Mouse (Mus musculus): Measurements from ENCODE around the gene Ehd2. TPM values are rescaled to one million over a fixed set of nuclear protein-coding genes. Genes with fewer than 3 reads are reported as not detected.
A peak's percentile ranks its signal among the peaks of the same experiment; 100 is the strongest.

Gene Ehd2
- polyA plus RNA-seq, 1 experiment = 0.09 TPM

- Histone ChIP-seq H3K4me3 (replicated peaks) (peak overlapping the region; percentile 53), H3K36me3 (ENCODE audit: control insufficient read depth) (peaks cover 4% of the 10 kb centered on the region), H3K9me3 (ENCODE audit: control insufficient read depth, low read length) (peaks cover 8% of the 10 kb centered on the region), H3K27me3 (ENCODE audit: control insufficient read depth) (no peaks in the 10 kb centered on the region; the same call in 1 of the 2 replicates), H3K4me1 (ENCODE audit: control insufficient read depth) (peaks cover 67% of the 10 kb centered on the region)
- TF ChIP-seq TAL1 (IDR thresholded peaks at IDR 0.05; ENCODE audit: low read length) = no peak
- no peak for TF ChIP-seq GATA1 (IDR thresholded peaks at IDR 0.05; ENCODE audit: low read length)
Observed at GRCm38 (mm10) chr7:15954436-15954835, 12.9 kb downstream of the Ehd2 start.

GRCm38 (mm10) chr7:15953307-15954074 lies 13.9 kb downstream of the Ehd2 start:
- TF ChIP-seq TAL1 (IDR thresholded peaks at IDR 0.05; ENCODE audit: low read length) = no peak
- no peak for TF ChIP-seq GATA1 (IDR thresholded peaks at IDR 0.05; ENCODE audit: low read length)
- Histone ChIP-seq H3K4me3 (replicated peaks) (no peak overlapping the region), H3K9me3 (ENCODE audit: control insufficient read depth, low read length) (peaks cover 8% of the 10 kb centered on the region), H3K4me1 (ENCODE audit: control insufficient read depth) (peaks cover 77% of the 10 kb centered on the region), H3K27me3 (ENCODE audit: control insufficient read depth) (no peaks in the 10 kb centered on the region; the same call in 1 of the 2 replicates), H3K36me3 (ENCODE audit: control insufficient read depth) (peaks cover 4% of the 10 kb centered on the region)

- peaks cover 88% of the 10 kb centered on the region for H3K4me1 ChIP-seq (ENCODE audit: control insufficient read depth)
- H3K27me3 ChIP-seq (ENCODE audit: control insufficient read depth) = no peaks in the 10 kb centered on the region; the same call in 1 of the 2 replicates
- H3K9me3 ChIP-seq (ENCODE audit: control insufficient read depth, low read length) = peaks cover 8% of the 10 kb centered on the region
- peak; percentile 51; the same call in 2 of the 3 replicates for TF ChIP-seq TAL1 (IDR thresholded peaks at IDR 0.05; ENCODE audit: low read length)
- TF ChIP-seq GATA1 (IDR thresholded peaks at IDR 0.05; ENCODE audit: low read length) = peak; percentile 37; the same call in 1 of the 2 replicates
- H3K36me3 ChIP-seq (ENCODE audit: control insufficient read depth) = peaks cover 4% of the 10 kb centered on the region
- H3K4me3 ChIP-seq (replicated peaks) = peak overlapping the region; percentile 14
Observed at GRCm38 (mm10) chr7:15952416-15952815, 15.0 kb downstream of the Ehd2 start.

- Histone ChIP-seq H3K4me1 (ENCODE audit: control insufficient read depth) (peaks cover 93% of the 10 kb centered on the region), H3K36me3 (ENCODE audit: control insufficient read depth) (peaks cover 6% of the 10 kb centered on the region)
- no peak for TF ChIP-seq GATA1 (IDR thresholded peaks at IDR 0.05; ENCODE audit: low read length)
- TF ChIP-seq TAL1 (IDR thresholded peaks at IDR 0.05; ENCODE audit: low read length) = no peak
Observed at GRCm38 (mm10) chr7:15950008-15950407, 17.4 kb downstream of the Ehd2 start.

GRCm38 (mm10) chr7:15949216-15949790 lies 18.1 kb downstream of the Ehd2 start:
- Histone ChIP-seq H3K36me3 (ENCODE audit: control insufficient read depth) (peaks cover 13% of the 10 kb centered on the region), H3K9me3 (ENCODE audit: control insufficient read depth, low read length) (peaks cover 4% of the 10 kb centered on the region), H3K4me1 (ENCODE audit: control insufficient read depth) (peaks cover 93% of the 10 kb centered on the region), H3K27me3 (ENCODE audit: control insufficient read depth) (no peaks in the 10 kb centered on the region), H3K4me3 (replicated peaks) (no peak overlapping the region)
- TF ChIP-seq GATA1 (IDR thresholded peaks at IDR 0.05; ENCODE audit: low read length) (no peak), TAL1 (IDR thresholded peaks at IDR 0.05; ENCODE audit: low read length) (no peak)

More at GRCm38 (mm10) chr7:15950008-15950407, 17.4 kb downstream of the Ehd2 start:
- H3K9me3 ChIP-seq (ENCODE audit: control insufficient read depth, low read length) = peaks cover 4% of the 10 kb centered on the region
- H3K27me3 ChIP-seq (ENCODE audit: control insufficient read depth) = no peaks in the 10 kb centered on the region
- no peak overlapping the region for H3K4me3 ChIP-seq (replicated peaks)

GRCm38 (mm10) chr7:15948381-15948941 lies 18.9 kb downstream of the Ehd2 start:
- TF ChIP-seq GATA1 (IDR thresholded peaks at IDR 0.05; ENCODE audit: low read length) = no peak
- TF ChIP-seq TAL1 (IDR thresholded peaks at IDR 0.05; ENCODE audit: low read length) = no peak
- Histone ChIP-seq H3K36me3 (ENCODE audit: control insufficient read depth) (peaks cover 20% of the 10 kb centered on the region), H3K9me3 (ENCODE audit: control insufficient read depth, low read length) (peaks cover 3% of the 10 kb centered on the region), H3K4me3 (replicated peaks) (peak overlapping the region; percentile 62), H3K4me1 (ENCODE audit: control insufficient read depth) (peaks cover 92% of the 10 kb centered on the region), H3K27me3 (ENCODE audit: control insufficient read depth) (no peaks in the 10 kb centered on the region)

GRCm38 (mm10) chr7:15947653-15948260 lies 19.6 kb downstream of the Ehd2 start:
- Histone ChIP-seq H3K9me3 (ENCODE audit: control insufficient read depth, low read length) (no peaks in the 10 kb centered on the region), H3K4me1 (ENCODE audit: control insufficient read depth) (peaks cover 88% of the 10 kb centered on the region), H3K4me3 (replicated peaks) (peak overlapping the region; percentile 62), H3K36me3 (ENCODE audit: control insufficient read depth) (peaks cover 25% of the 10 kb centered on the region), H3K27me3 (ENCODE audit: control insufficient read depth) (no peaks in the 10 kb centered on the region)
- no peak for TF ChIP-seq GATA1 (IDR thresholded peaks at IDR 0.05; ENCODE audit: low read length)
- TF ChIP-seq TAL1 (IDR thresholded peaks at IDR 0.05; ENCODE audit: low read length) = no peak

GRCm38 (mm10) chr7:15945721-15946536 lies 21.4 kb downstream of the Ehd2 start, which contains the start of gene Nop53:
Nop53 (minus strand) TSS chr7:15946074.
- Histone ChIP-seq H3K27me3 (ENCODE audit: control insufficient read depth) (no peaks in the 10 kb centered on the region), H3K4me1 (ENCODE audit: control insufficient read depth) (peaks cover 72% of the 10 kb centered on the region), H3K36me3 (ENCODE audit: control insufficient read depth) (peaks cover 43% of the 10 kb centered on the region), H3K9me3 (ENCODE audit: control insufficient read depth, low read length) (no peaks in the 10 kb centered on the region), H3K4me3 (replicated peaks) (peak within 1 kb of the TSS; percentile 82)
- TF ChIP-seq TAL1 (IDR thresholded peaks at IDR 0.05; ENCODE audit: low read length) (no peak), GATA1 (IDR thresholded peaks at IDR 0.05; ENCODE audit: low read length) (peak; percentile 60)

Measured in erythroblast, embryonic 14.5 days (primary cell).